Mouse (Mus musculus): ENCODE measurements around the gene Spindoc. TPM values are rescaled to one million over a fixed set of nuclear protein-coding genes. Genes with fewer than 3 reads are reported as not detected.

Spindoc gene
- polyA plus RNA-seq, 1 experiment from 2014 or later: 41.2 TPM

GRCm38 (mm10) chr19:7320181-7320580 is 62.6 kb downstream of the Spindoc start:
- Histone ChIP-seq H3K9me3 (no peaks in the 10 kb centered on the region), H3K9ac (replicated peaks) (no peak overlapping the region), H3K4me3 (replicated peaks) (no peak overlapping the region), H3K27me3 (no peaks in the 10 kb centered on the region), H3K27ac (no peak overlapping the region), H3K4me2 (no peak overlapping the region), H3K4me1 (replicated peaks) (no peaks in the 10 kb centered on the region), H3K36me3 (no peaks in the 10 kb centered on the region)
- WGBS: 57% methylated on average over 2 of the region's 2 CpGs
- ATAC-seq (ENCODE audit: insufficient number of reproducible peaks, insufficient read depth, low FRiP score, low TSS enrichment, low read depth): no peak

- no peaks in the 10 kb centered on the region for H3K27me3 ChIP-seq
- no peaks in the 10 kb centered on the region for H3K36me3 ChIP-seq
- no peak overlapping the region for H3K4me2 ChIP-seq
- no peak overlapping the region for H3K9ac ChIP-seq (replicated peaks)
- WGBS: 84% methylated on average over 4 of the region's 4 CpGs
- H3K9me3 ChIP-seq: no peaks in the 10 kb centered on the region
- peaks cover 6% of the 10 kb centered on the region for H3K4me1 ChIP-seq (replicated peaks)
- ATAC-seq (ENCODE audit: insufficient number of reproducible peaks, insufficient read depth, low FRiP score, low TSS enrichment, low read depth): no peak
- no peak overlapping the region for H3K4me3 ChIP-seq (replicated peaks)
- no peak overlapping the region for H3K27ac ChIP-seq
Observed at GRCm38 (mm10) chr19:7317716-7318115, 65.1 kb downstream of the Spindoc start.

- no peak overlapping the region for H3K4me3 ChIP-seq (replicated peaks)
- 75% methylated on average over 4 of the region's 4 CpGs for WGBS
Observed at GRCm38 (mm10) chr19:7316822-7317221, 66.0 kb downstream of the Spindoc start.

DNA sequence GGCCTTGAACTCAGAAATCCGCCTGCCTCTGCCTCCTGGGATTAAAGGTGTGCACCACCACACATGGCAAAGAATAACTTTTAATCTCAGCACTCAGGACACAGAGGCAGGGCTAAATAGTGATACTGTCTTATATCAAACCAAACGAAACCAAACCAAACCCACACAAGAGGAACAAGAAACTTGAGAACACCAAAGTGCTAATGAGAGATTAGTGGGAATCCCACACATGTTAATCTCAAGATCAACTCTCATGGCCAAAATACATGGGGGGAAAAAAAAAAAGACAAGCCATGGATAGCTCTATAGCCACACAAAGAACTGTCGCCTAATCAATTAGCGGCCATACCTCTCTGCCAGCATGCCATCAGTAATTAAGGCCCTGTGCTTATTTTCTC is 67.2 kb downstream of the Spindoc start:
- Histone ChIP-seq H3K4me3 (replicated peaks) (no peak overlapping the region), H3K9ac (replicated peaks) (no peak overlapping the region), H3K27ac (no peak overlapping the region), H3K36me3 (no peaks in the 10 kb centered on the region), H3K4me2 (no peak overlapping the region), H3K27me3 (no peaks in the 10 kb centered on the region), H3K4me1 (replicated peaks) (peaks cover 17% of the 10 kb centered on the region), H3K9me3 (no peaks in the 10 kb centered on the region)
- WGBS: 91% methylated on average over 4 of the region's 4 CpGs
- ATAC-seq (ENCODE audit: insufficient number of reproducible peaks, insufficient read depth, low FRiP score, low TSS enrichment, low read depth): no peak

More at GRCm38 (mm10) chr19:7316822-7317221, 66.0 kb downstream of the Spindoc start:
- Histone ChIP-seq H3K36me3 (no peaks in the 10 kb centered on the region), H3K27me3 (no peaks in the 10 kb centered on the region), H3K27ac (no peak overlapping the region), H3K4me1 (replicated peaks) (peaks cover 6% of the 10 kb centered on the region), H3K4me2 (no peak overlapping the region), H3K9me3 (no peaks in the 10 kb centered on the region), H3K9ac (replicated peaks) (no peak overlapping the region)
- ATAC-seq (ENCODE audit: insufficient number of reproducible peaks, insufficient read depth, low FRiP score, low TSS enrichment, low read depth): no peak

GRCm38 (mm10) chr19:7314976-7315586 is 67.7 kb downstream of the Spindoc start:
- Histone ChIP-seq H3K9me3 (no peaks in the 10 kb centered on the region), H3K9ac (replicated peaks) (no peak overlapping the region), H3K36me3 (no peaks in the 10 kb centered on the region), H3K27me3 (no peaks in the 10 kb centered on the region), H3K27ac (no peak overlapping the region), H3K4me1 (replicated peaks) (peaks cover 22% of the 10 kb centered on the region), H3K4me3 (replicated peaks) (no peak overlapping the region), H3K4me2 (no peak overlapping the region)
- no peak for ATAC-seq (ENCODE audit: insufficient number of reproducible peaks, insufficient read depth, low FRiP score, low TSS enrichment, low read depth)
- 93% methylated on average over 8 of the region's 8 CpGs for WGBS

DNA sequence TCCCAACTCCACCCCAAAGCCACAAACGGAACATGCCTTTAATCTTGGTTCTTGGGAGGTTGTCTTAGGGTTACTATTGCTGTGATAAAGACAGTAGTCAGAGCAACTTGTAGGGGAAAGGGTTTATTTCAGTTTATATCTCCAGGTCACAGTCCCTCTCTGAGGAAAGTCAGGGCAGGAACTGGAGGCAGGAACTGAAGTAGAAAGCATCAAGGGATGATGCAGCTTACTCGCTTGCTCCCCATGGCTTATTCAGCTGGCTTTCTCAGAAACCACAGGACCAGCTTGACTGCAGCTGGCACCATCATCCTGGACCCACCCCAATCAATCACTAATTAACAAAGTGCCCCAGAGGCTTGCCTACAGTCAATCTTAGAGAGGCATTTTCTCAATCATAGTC is 69.1 kb downstream of the Spindoc start:
- Histone ChIP-seq H3K9ac (replicated peaks) (no peak overlapping the region), H3K4me3 (replicated peaks) (no peak overlapping the region), H3K27ac (no peak overlapping the region), H3K4me1 (replicated peaks) (peaks cover 32% of the 10 kb centered on the region), H3K4me2 (no peak overlapping the region), H3K27me3 (no peaks in the 10 kb centered on the region), H3K36me3 (no peaks in the 10 kb centered on the region), H3K9me3 (no peaks in the 10 kb centered on the region)
- ATAC-seq (ENCODE audit: insufficient number of reproducible peaks, insufficient read depth, low FRiP score, low TSS enrichment, low read depth): no peak
- WGBS: 87% methylated on average over 2 of the region's 2 CpGs

GRCm38 (mm10) chr19:7311306-7311705 is 71.5 kb downstream of the Spindoc start:
- ATAC-seq (ENCODE audit: insufficient number of reproducible peaks, insufficient read depth, low FRiP score, low TSS enrichment, low read depth): no peak
- Histone ChIP-seq H3K27ac (peak overlapping the region; percentile 69; the same call in 1 of the 2 replicates), H3K9me3 (no peaks in the 10 kb centered on the region), H3K9ac (replicated peaks) (no peak overlapping the region), H3K36me3 (no peaks in the 10 kb centered on the region), H3K4me1 (replicated peaks) (peaks cover 50% of the 10 kb centered on the region), H3K4me2 (0 out of 2 replicates have a peak overlapping the region, but pooled peaks have one; percentile 9), H3K4me3 (replicated peaks) (no peak overlapping the region), H3K27me3 (no peaks in the 10 kb centered on the region)
- WGBS: 46% methylated on average over 10 of the region's 10 CpGs

DNA sequence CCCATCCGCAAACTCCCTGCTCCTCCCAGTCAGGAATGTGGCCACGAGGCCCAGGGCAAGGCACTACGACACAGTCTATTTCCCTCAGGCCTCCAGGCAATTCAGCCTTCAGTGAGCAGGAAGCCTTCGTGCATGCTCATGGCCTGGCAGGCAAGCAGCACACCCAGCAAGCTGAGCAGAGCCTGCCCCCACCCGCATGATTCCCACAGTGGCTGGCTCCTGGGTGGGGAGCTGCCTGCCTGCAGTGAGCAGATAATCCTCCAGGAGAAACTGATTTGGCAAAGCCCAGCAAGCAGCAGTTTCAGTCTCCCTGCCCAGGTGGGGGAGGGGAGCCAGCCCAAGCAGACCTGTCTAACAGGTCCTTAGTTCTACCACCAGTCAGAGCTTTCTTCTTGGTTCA is 72.1 kb downstream of the Spindoc start:
- Histone ChIP-seq H3K9ac (replicated peaks) (peak overlapping the region; percentile 28; the same call in 1 of the 2 replicates), H3K9me3 (no peaks in the 10 kb centered on the region), H3K4me3 (replicated peaks) (0 out of 2 replicates have a peak overlapping the region, but pooled peaks have one; percentile 6), H3K36me3 (no peaks in the 10 kb centered on the region), H3K4me2 (peak overlapping the region; percentile 9), H3K27ac (peak overlapping the region; percentile 69), H3K4me1 (replicated peaks) (peaks cover 50% of the 10 kb centered on the region), H3K27me3 (no peaks in the 10 kb centered on the region)
- WGBS: 20% methylated on average over 5 of the region's 5 CpGs
- ATAC-seq (ENCODE audit: insufficient number of reproducible peaks, insufficient read depth, low FRiP score, low TSS enrichment, low read depth): no peak

DNA sequence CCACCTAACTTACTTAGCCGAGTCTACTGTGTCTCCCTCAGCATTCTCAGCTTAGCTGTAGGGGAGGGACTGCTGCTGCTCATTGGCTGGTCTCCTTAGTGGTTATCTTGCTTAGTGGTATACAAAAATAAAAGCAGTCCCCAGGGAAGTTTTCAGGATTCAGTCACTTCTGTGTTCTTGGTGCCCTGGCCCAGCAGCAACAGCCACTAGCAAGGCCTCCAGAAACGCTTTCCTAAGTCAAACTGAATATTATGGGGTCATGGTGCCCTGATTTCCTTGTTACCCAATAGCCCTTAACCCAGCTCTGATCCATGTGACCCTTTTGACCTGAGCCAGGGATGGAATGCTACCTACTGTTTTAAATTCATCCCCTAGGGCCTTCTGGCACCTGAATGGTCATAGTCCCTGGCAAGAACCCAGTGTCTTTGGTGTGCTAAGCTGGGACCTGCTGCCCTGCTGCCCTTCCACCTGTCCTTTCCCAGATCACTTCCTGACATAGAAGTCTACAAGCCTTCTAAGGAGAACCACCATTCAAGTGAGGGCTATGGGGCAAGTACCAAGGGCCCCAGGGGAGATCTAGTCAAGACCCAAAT is 73.0 kb downstream of the Spindoc start:
- no peaks in the 10 kb centered on the region for H3K9me3 ChIP-seq
- no peak overlapping the region for H3K4me3 ChIP-seq (replicated peaks)
- 68% methylated on average over 2 of the region's 2 CpGs for WGBS
- H3K9ac ChIP-seq (replicated peaks): no peak overlapping the region
- peaks cover 50% of the 10 kb centered on the region for H3K4me1 ChIP-seq (replicated peaks)
- no peak overlapping the region for H3K4me2 ChIP-seq
- H3K27me3 ChIP-seq: no peaks in the 10 kb centered on the region
- no peak for ATAC-seq (ENCODE audit: insufficient number of reproducible peaks, insufficient read depth, low FRiP score, low TSS enrichment, low read depth)
- H3K36me3 ChIP-seq: no peaks in the 10 kb centered on the region
- H3K27ac ChIP-seq: 0 out of 2 replicates have a peak overlapping the region, but pooled peaks have one; percentile 69

DNA sequence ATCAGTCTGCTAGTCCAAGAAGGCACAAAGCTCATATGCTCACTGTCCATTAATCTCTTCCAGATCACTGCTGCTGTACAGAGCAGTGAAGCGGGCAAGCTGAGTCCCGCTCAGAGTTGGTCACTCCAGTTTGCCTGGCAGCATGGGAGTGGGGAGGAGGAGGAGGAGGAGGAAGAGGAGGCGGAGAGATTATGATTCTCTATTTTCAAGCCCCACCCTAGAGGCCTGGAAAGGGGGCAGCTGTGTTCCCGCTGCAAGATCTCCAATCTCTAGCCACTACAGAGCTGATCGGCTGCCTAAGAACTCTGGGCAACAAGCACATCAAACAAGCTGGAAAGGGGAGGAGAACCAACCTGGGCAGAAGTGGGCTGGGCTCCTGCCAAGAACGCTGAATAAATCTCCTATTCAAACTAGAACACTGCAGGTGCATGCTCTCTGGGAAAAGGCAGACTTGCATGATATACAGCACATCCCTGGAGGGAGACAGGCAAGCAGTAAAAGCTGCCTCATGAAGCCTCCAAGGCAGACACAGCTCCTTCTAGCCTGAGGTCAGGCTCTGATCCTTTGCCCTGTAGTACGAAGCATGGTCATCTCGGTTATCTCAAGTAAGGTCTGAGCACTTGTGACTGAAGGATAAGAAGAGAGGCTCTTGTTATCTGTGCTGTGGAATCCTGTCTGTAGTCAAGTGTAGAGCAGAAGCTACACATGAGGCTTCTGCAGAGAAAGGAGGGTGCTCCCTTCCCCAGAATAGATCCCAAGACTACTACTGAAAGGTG is 74.6 kb downstream of the Spindoc start:
- Histone ChIP-seq H3K27me3 (no peaks in the 10 kb centered on the region), H3K9me3 (no peaks in the 10 kb centered on the region), H3K4me2 (no peak overlapping the region), H3K4me3 (replicated peaks) (no peak overlapping the region), H3K9ac (replicated peaks) (no peak overlapping the region), H3K36me3 (no peaks in the 10 kb centered on the region), H3K4me1 (replicated peaks) (peaks cover 44% of the 10 kb centered on the region), H3K27ac (no peak overlapping the region)
- ATAC-seq (ENCODE audit: insufficient number of reproducible peaks, insufficient read depth, low FRiP score, low TSS enrichment, low read depth): no peak
- 65% methylated on average over 8 of the region's 8 CpGs for WGBS

DNA sequence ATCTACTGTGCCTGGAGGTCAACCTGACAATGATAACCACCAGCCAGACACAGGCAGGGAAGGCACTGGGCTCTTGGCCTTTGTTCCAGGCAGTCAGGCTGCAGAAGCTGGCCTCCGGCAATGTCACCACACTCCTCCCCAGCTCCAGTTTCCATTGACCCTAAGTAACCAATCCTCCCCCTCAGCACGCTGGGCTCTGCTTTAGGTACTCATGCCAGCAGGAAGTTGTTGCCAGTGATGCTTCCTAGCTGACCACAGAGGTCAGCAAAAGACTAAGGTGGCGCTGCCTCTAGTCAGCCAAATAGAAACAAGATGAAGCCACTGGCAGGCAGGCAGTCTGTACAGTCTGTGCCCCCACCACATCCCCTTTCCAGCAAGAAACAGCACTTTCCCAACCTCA is 75.8 kb downstream of the Spindoc start:
- H3K27ac ChIP-seq: no peak overlapping the region

More for the DNA sequence above, 75.8 kb downstream of the Spindoc start:
- peaks cover 44% of the 10 kb centered on the region for H3K4me1 ChIP-seq (replicated peaks)
- WGBS: 71% methylated on average over 3 of the region's 3 CpGs
- no peak for ATAC-seq (ENCODE audit: insufficient number of reproducible peaks, insufficient read depth, low FRiP score, low TSS enrichment, low read depth)
- H3K36me3 ChIP-seq: no peaks in the 10 kb centered on the region
- H3K4me3 ChIP-seq (replicated peaks): no peak overlapping the region
- no peak overlapping the region for H3K9ac ChIP-seq (replicated peaks)
- no peak overlapping the region for H3K4me2 ChIP-seq
- H3K27me3 ChIP-seq: no peaks in the 10 kb centered on the region
- H3K9me3 ChIP-seq: no peaks in the 10 kb centered on the region

Measured in limb, embryonic 12.5 days (tissue).